Comparison of ENCODE assay signal across 18 mouse cellular contexts in genomic region chr13:20323478-20323877, GRCm38 (mm10).
"Had no signal": no experiment of that assay in that cellular context is flagged by ENCODE, and none has a peak within 500 bp of the region (broad histone marks: within the 10 kb centered on the region; RNA-seq: fewer than 3 reads in every experiment).

No protein-coding gene starts in this region.

- H3K27ac ChIP-seq: intestine, embryonic 15.5 days; kidney, postnatal 0 days; layer of hippocampus, adult 2 months; left cerebral cortex, adult 2 months; limb, embryonic 12.5 days; liver, embryonic 13.5 days; macrophage; midbrain, embryonic 13.5 days had no signal

- H3K4me3 ChIP-seq: intestine, embryonic 15.5 days; layer of hippocampus, adult 2 months; left cerebral cortex, adult 2 months; limb, embryonic 12.5 days; liver, embryonic 13.5 days; midbrain, embryonic 13.5 days had no signal

- H3K9ac ChIP-seq: intestine, embryonic 15.5 days; limb, embryonic 12.5 days; liver, embryonic 13.5 days; midbrain, embryonic 13.5 days had no signal

- H3K36me3 ChIP-seq: intestine, embryonic 15.5 days; limb, embryonic 12.5 days; liver, embryonic 13.5 days; midbrain, embryonic 13.5 days had no signal

- H3K27me3 ChIP-seq: intestine, embryonic 15.5 days; limb, embryonic 12.5 days; liver, embryonic 13.5 days; midbrain, embryonic 13.5 days had no signal

- H3K9me3 ChIP-seq: intestine, embryonic 15.5 days; limb, embryonic 12.5 days; liver, embryonic 13.5 days; midbrain, embryonic 13.5 days had no signal

- H3K4me2 ChIP-seq: intestine, embryonic 15.5 days; limb, embryonic 12.5 days; liver, embryonic 13.5 days; midbrain, embryonic 13.5 days had no signal

- ATAC-seq: hindbrain, embryonic 16.5 days; intestine, embryonic 15.5 days; midbrain, embryonic 13.5 days had no signal

- H3K4me1 ChIP-seq: intestine, embryonic 15.5 days; limb, embryonic 12.5 days; liver, embryonic 13.5 days had no signal

- DNase-seq: kidney, adult 18-20 months; kidney, adult 9 months; kidney, postnatal 25 days; layer of hippocampus, adult 9-11 months; layer of hippocampus, postnatal 36 days; liver; liver, embryonic 13.5 days; thymus, adult 2 months; thymus, postnatal 14 days; thymus, postnatal 4 days had no signal
